32 mouse cellular contexts compared by ENCODE assay signal in the genomic region with DNA sequence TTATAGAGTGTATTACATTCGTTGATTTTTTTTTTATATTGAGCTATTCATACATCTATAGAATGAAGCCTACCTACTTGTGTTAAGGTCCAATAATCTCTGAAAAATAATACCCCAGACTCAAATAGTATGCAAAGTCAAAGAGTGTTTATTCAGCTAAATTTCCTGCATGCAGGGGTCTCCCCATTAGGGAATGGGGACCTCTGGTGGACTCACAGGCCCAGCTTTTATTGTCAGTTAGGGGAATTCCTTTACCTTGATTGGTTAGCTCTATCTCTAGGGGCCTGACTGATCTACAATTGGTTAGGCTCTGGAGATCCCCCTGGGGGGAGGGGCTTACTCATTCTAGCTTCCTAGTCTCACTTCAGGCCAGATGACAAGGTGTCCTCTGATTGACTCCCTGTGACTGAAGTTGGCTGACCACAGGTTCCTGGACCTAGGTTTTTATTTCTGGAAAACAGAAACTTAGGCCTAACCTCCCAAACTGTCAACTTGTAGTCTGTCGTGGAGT. TPM values are rescaled to one million over a fixed set of nuclear protein-coding genes. Genes with fewer than 3 reads are reported as not detected.
DNase-seq lines count a peak whose midpoint lies in the region; ATAC-seq and TF ChIP-seq lines count a peak whose summit lies in the region.
"Had no signal": no experiment of that assay in that cellular context is flagged by ENCODE, and none has a peak within 500 bp of the region (broad histone marks: within the 10 kb centered on the region; RNA-seq: fewer than 3 reads in every experiment).

No protein-coding gene starts in this region.

- no peak overlapping the region for H3K9ac ChIP-seq in heart, embryonic 12.5 days
- no peak overlapping the region for H3K9ac ChIP-seq in heart, postnatal 0 days (replicated peaks; ENCODE audit: low read depth, low read length)
- H3K9ac ChIP-seq in midbrain, embryonic 14.5 days (replicated peaks; ENCODE audit: low read length) = no peak overlapping the region
- H3K9ac ChIP-seq: embryonic facial prominence, embryonic 13.5 days; forebrain, embryonic 15.5 days; hindbrain, embryonic 15.5 days; limb, embryonic 15.5 days; liver, embryonic 13.5 days; midbrain, embryonic 12.5 days; neural tube, embryonic 13.5 days had no signal

- peaks cover 8% of the 10 kb centered on the region for H3K4me1 ChIP-seq in heart, embryonic 12.5 days (replicated peaks)
- no peaks in the 10 kb centered on the region for H3K4me1 ChIP-seq in heart, postnatal 0 days (ENCODE audit: control insufficient read depth, insufficient read depth)
- no peaks in the 10 kb centered on the region for H3K4me1 ChIP-seq in midbrain, embryonic 14.5 days (ENCODE audit: control insufficient read depth, insufficient read depth, low read length)
- H3K4me1 ChIP-seq: embryonic facial prominence, embryonic 13.5 days; forebrain, embryonic 10.5 days; forebrain, embryonic 15.5 days; hindbrain, embryonic 15.5 days; limb, embryonic 10.5 days; limb, embryonic 15.5 days; megakaryocyte, embryonic 14.5 days; midbrain, embryonic 12.5 days; neural tube, embryonic 13.5 days had no signal

- WGBS in heart, embryonic 12.5 days = 60% methylated on average over 2 of the region's 2 CpGs
- 44% methylated on average over 2 of the region's 2 CpGs for WGBS in heart, postnatal 0 days
- WGBS in midbrain, embryonic 14.5 days = 90% methylated on average over 2 of the region's 2 CpGs

- DNase-seq in heart, adult 11 months = peak; percentile 61
- DNase-seq in heart, postnatal 0 days (ENCODE audit: low spot score) = peak; percentile 36
- no peak for DNase-seq in heart, adult 8-10 months (ENCODE audit: low spot score)
- peak; percentile 34 for DNase-seq in ES-CJ7 (ENCODE audit: low read depth, low spot score)
- DNase-seq in midbrain, embryonic 14.5 days = no peak
- DNase-seq in yolk sac, embryonic 10.5 days (ENCODE audit: low spot score) = no peak
- DNase-seq: adrenal gland, postnatal 25 days; cerebellum, adult 11-12 months; cerebellum, adult 9-11 months; gastrocnemius, adult 2 months; gastrocnemius, postnatal 36 days; kidney, adult 11 months; kidney, postnatal 14 days; layer of hippocampus, adult 9-11 months; liver, embryonic 13.5 days; lung, adult 18-20 months; lung, postnatal 4 days had no signal

- peak; percentile 30 for TF ChIP-seq CTCF in heart, postnatal 0 days (IDR thresholded peaks at IDR 0.05; ENCODE audit: low read depth)

- H3K27ac ChIP-seq in heart, embryonic 12.5 days (ENCODE audit: poor library complexity, severe bottlenecking) = no peak overlapping the region; the same call in 1 of the 2 replicates
- H3K27ac ChIP-seq in heart, postnatal 0 days (ENCODE audit: low read depth) = 0 out of 2 replicates have a peak overlapping the region, but pooled peaks have one; percentile 30
- no peak overlapping the region for H3K27ac ChIP-seq in midbrain, embryonic 14.5 days (replicated peaks; ENCODE audit: low read depth, low read length)
- H3K27ac ChIP-seq: embryonic facial prominence, embryonic 13.5 days; forebrain, embryonic 10.5 days; forebrain, embryonic 15.5 days; gastrocnemius, adult 2 months; hindbrain, embryonic 15.5 days; limb, embryonic 10.5 days; limb, embryonic 15.5 days; liver, embryonic 13.5 days; midbrain, embryonic 12.5 days; neural tube, embryonic 13.5 days had no signal

- no peak for TF ChIP-seq EP300 in heart, postnatal 0 days (IDR thresholded peaks at IDR 0.05; ENCODE audit: low read depth)

- no peak for ATAC-seq in heart, embryonic 12.5 days (ENCODE audit: insufficient number of reproducible peaks, low FRiP score)
- peak; percentile 89 for ATAC-seq in heart, postnatal 0 days (ENCODE audit: insufficient read depth, low read depth)
- ATAC-seq in midbrain, embryonic 14.5 days (ENCODE audit: low FRiP score, low TSS enrichment) = no peak
- ATAC-seq: forebrain, embryonic 15.5 days; inflammation-experienced regulatory T-cells, adult 6 months; lung, postnatal 0 days had no signal

- H3K27me3 ChIP-seq in heart, embryonic 12.5 days (replicated peaks) = no peaks in the 10 kb centered on the region
- H3K27me3 ChIP-seq in heart, postnatal 0 days (ENCODE audit: control insufficient read depth, insufficient read depth, low read length) = no peaks in the 10 kb centered on the region
- no peaks in the 10 kb centered on the region for H3K27me3 ChIP-seq in midbrain, embryonic 14.5 days (ENCODE audit: control insufficient read depth, insufficient read depth, low read length)
- H3K27me3 ChIP-seq: embryonic facial prominence, embryonic 13.5 days; forebrain, embryonic 15.5 days; hindbrain, embryonic 15.5 days; limb, embryonic 15.5 days; liver, embryonic 13.5 days; midbrain, embryonic 12.5 days; neural tube, embryonic 13.5 days had no signal

- no peaks in the 10 kb centered on the region for H3K9me3 ChIP-seq in heart, embryonic 12.5 days (replicated peaks)
- H3K9me3 ChIP-seq in heart, postnatal 0 days (replicated peaks; ENCODE audit: control insufficient read depth, low read length) = no peaks in the 10 kb centered on the region
- H3K9me3 ChIP-seq in midbrain, embryonic 14.5 days (ENCODE audit: control insufficient read depth, low read length) = no peaks in the 10 kb centered on the region
- H3K9me3 ChIP-seq: embryonic facial prominence, embryonic 13.5 days; forebrain, embryonic 10.5 days; forebrain, embryonic 15.5 days; hindbrain, embryonic 15.5 days; limb, embryonic 10.5 days; limb, embryonic 15.5 days; liver, embryonic 13.5 days; megakaryocyte, embryonic 14.5 days; midbrain, embryonic 12.5 days; neural tube, embryonic 13.5 days had no signal

- H3K36me3 ChIP-seq in heart, embryonic 12.5 days = no peaks in the 10 kb centered on the region
- H3K36me3 ChIP-seq in heart, postnatal 0 days (replicated peaks; ENCODE audit: control insufficient read depth, insufficient read depth, low read length) = no peaks in the 10 kb centered on the region
- no peaks in the 10 kb centered on the region for H3K36me3 ChIP-seq in midbrain, embryonic 14.5 days (ENCODE audit: control insufficient read depth, insufficient read depth, low read length)
- H3K36me3 ChIP-seq: embryonic facial prominence, embryonic 13.5 days; forebrain, embryonic 10.5 days; forebrain, embryonic 15.5 days; hindbrain, embryonic 15.5 days; limb, embryonic 10.5 days; limb, embryonic 15.5 days; liver, embryonic 13.5 days; midbrain, embryonic 12.5 days; neural tube, embryonic 13.5 days had no signal

- no peak overlapping the region for H3K4me2 ChIP-seq in heart, embryonic 12.5 days
- H3K4me2 ChIP-seq in heart, postnatal 0 days (ENCODE audit: low read depth, low read length) = no peak overlapping the region
- no peak overlapping the region for H3K4me2 ChIP-seq in midbrain, embryonic 14.5 days (ENCODE audit: low read length)
- H3K4me2 ChIP-seq: embryonic facial prominence, embryonic 13.5 days; forebrain, embryonic 15.5 days; hindbrain, embryonic 15.5 days; limb, embryonic 15.5 days; liver, embryonic 13.5 days; midbrain, embryonic 12.5 days; neural tube, embryonic 13.5 days had no signal

- H3K4me3 ChIP-seq in heart, embryonic 12.5 days = no peak overlapping the region
- H3K4me3 ChIP-seq in heart, postnatal 0 days (ENCODE audit: low read depth, low read length) = no peak overlapping the region
- no peak overlapping the region for H3K4me3 ChIP-seq in midbrain, embryonic 14.5 days (replicated peaks; ENCODE audit: low read depth, low read length)
- H3K4me3 ChIP-seq: embryonic facial prominence, embryonic 13.5 days; forebrain, embryonic 10.5 days; forebrain, embryonic 15.5 days; gastrocnemius, adult 2 months; hindbrain, embryonic 15.5 days; limb, embryonic 10.5 days; limb, embryonic 15.5 days; liver, embryonic 13.5 days; megakaryocyte, embryonic 14.5 days; midbrain, embryonic 12.5 days; neural tube, embryonic 13.5 days had no signal

RNA-seq across cellular contexts. Expression of a gene that starts 28.8 kb away (rescaled TPM):
- 0.14 and 0.26 TPM in 2 replicates for polyA plus RNA-seq in heart, embryonic 12.5 days (2016; fragmentation: Nextera tagmentation; extraction: Ambion mirVana)
- 0.23 TPM in 1 of 2 replicates, not detected in the other for total RNA-seq in heart, postnatal 0 days (2014; rRNA removed; ENCODE audit: low replicate concordance)
- 0.18 and 0.29 TPM in 2 replicates for polyA plus RNA-seq in heart, postnatal 0 days (2015; fragmentation: Nextera tagmentation; extraction: Ambion mirVana)
- under 1 TPM in 2 of 4 experiments, not detected in 2; 0.03 TPM for total RNA-seq in heart, adult 8-10 months (2022)
- polyA plus RNA-seq in midbrain, embryonic 14.5 days (2014; fragmentation: Nextera tagmentation; extraction: Ambion mirVana) = 0.08 and 0.12 TPM in 2 replicates
- total RNA-seq: common myeloid progenitor, adult 5-6 weeks; gastrocnemius, adult 2 months; gastrocnemius, postnatal 36 days had no signal
- polyA plus RNA-seq: kidney, embryonic 14.5 days; limb, embryonic 10.5 days; limb, embryonic 15.5 days; liver, embryonic 13.5 days; midbrain, embryonic 12.5 days; stomach, embryonic 14.5 days had no signal

RNA-seq across cellular contexts. Expression of a gene that starts 29.5 kb away (rescaled TPM):
- 48.1 and 52.5 TPM in 2 replicates for polyA plus RNA-seq in heart, embryonic 12.5 days (2016; fragmentation: Nextera tagmentation; extraction: Ambion mirVana)
- total RNA-seq in heart, postnatal 0 days (2014; rRNA removed; ENCODE audit: low replicate concordance) = 78.9 and 86.9 TPM in 2 replicates
- 47.3 and 55.5 TPM in 2 replicates for polyA plus RNA-seq in heart, postnatal 0 days (2015; fragmentation: Nextera tagmentation; extraction: Ambion mirVana)
- 10 to 100 TPM; 25.9 to 31.7 (median 28.2) TPM for total RNA-seq in heart, adult 8-10 months (2022)
- 26.9 and 33.9 TPM in 2 replicates for polyA plus RNA-seq in midbrain, embryonic 14.5 days (2014; fragmentation: Nextera tagmentation; extraction: Ambion mirVana)

Comparison
In these comparisons a context has a peak if more than half of its experiments do, and no peak if none do; other contexts are left out.
1. DNase-seq: peak in heart, adult 11 months (single experiment), heart, postnatal 0 days (single experiment) and ES-CJ7 (single experiment); none in heart, adult 8-10 months (single experiment), midbrain, embryonic 14.5 days (single experiment) and yolk sac, embryonic 10.5 days (single experiment).